Mouse (Mus musculus) ES-E14 (cell line): ENCODE data around the gene Iah1.

ENCODE experiments used
- CHD2 ChIP-seq: IDR thresholded peaks from 2 replicates; pipeline ENCODE4 v1.6.1; 2014; ENCODE audit warnings: mild to moderate bottlenecking, low read depth, low read length, inconsistent platforms
- HCFC1 ChIP-seq: IDR thresholded peaks from 2 replicates; pipeline ENCODE4 v1.6.1; 2012; ENCODE audit warnings: low read length, inconsistent platforms, borderline replicate concordance; ENCODE audit not compliant: insufficient read depth
- MAFK ChIP-seq: IDR thresholded peaks from 2 replicates; pipeline ENCODE4 v1.6.1; 2014; ENCODE audit warnings: mild to moderate bottlenecking, low read depth, low read length, inconsistent platforms; ENCODE audit not compliant: insufficient read depth
- ZC3H11A ChIP-seq: IDR thresholded peaks from 2 replicates; pipeline ENCODE4 v1.6.1; 2012; ENCODE audit warnings: low read depth, mild to moderate bottlenecking, inconsistent platforms, low read length, borderline replicate concordance

DNA sequence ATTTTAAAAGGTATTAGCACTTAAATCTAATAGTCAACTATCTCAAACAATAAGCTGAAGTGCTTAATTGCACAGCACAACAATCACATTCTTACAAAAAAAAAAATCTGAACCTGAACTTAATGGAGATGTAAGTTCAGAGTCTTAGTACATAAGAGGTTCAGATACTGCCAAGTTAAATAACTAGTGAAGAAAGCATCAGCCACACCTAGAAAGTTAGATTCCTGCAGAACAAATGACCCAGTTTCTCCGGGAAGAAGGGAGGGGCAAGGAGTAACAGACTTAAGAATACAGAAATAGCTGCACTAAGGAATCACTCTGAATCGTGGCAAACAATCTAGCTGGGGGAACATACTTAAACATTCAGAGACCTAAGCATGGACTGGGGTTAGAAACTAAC is 46.5 kb downstream of the Iah1 start:
- TF ChIP-seq CHD2, result no peak
- TF ChIP-seq HCFC1, result no peak
- TF ChIP-seq ZC3H11A, result no peak
- no peak for TF ChIP-seq MAFK
